ENCODE assay signal across 8 mouse cellular contexts in the genomic region with DNA sequence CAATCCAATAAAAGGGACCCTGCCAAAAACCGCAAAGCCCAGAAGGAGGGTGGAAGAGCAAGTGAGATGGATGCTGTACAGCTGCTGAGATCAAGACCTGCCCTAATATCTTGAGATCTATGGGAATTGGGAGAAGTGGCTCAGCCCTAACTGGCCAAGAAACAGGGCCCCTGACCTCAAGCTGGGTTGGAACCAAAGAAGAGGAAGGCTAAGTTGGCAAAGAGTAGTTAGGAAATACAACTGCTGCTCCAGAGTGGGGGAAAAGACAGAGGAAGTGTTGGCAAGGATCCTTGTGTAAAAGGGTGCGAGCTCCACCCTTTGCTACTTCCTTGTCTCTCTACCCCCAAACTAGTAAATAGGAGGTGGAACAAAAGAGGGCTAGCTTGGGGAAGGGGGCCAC. TPM values are rescaled to one million over a fixed set of nuclear protein-coding genes. Genes with fewer than 3 reads are reported as not detected.
DNase-seq lines count a peak whose midpoint lies in the region; ATAC-seq lines count a peak whose summit lies in the region.

No protein-coding gene starts in this region.

- peaks cover 6% of the 10 kb centered on the region for H3K36me3 ChIP-seq in neural tube, embryonic 11.5 days (ENCODE audit: control insufficient read depth, insufficient read depth, low read length)
- H3K36me3 ChIP-seq in intestine, embryonic 15.5 days: peaks cover 3% of the 10 kb centered on the region; the same call in 1 of the 2 replicates

- H3K9me3 ChIP-seq in neural tube, embryonic 11.5 days (ENCODE audit: control insufficient read depth, low read length): no peaks in the 10 kb centered on the region
- H3K9me3 ChIP-seq in intestine, embryonic 15.5 days: no peaks in the 10 kb centered on the region

- no peak for DNase-seq in neural tube, embryonic 11.5 days (ENCODE audit: low spot score)
- no peak for DNase-seq in neural tube, embryonic 10.5 days (ENCODE audit: extremely low spot score, low spot score)
- DNase-seq in lung, postnatal 10 days: peak; percentile 59
- DNase-seq in cerebellum, adult 9-10 months: no peak
- DNase-seq in retina, postnatal 1 day: no peak
- DNase-seq in adrenal gland, postnatal 25 days: no peak

- no peaks in the 10 kb centered on the region for H3K4me1 ChIP-seq in neural tube, embryonic 11.5 days (ENCODE audit: control insufficient read depth, insufficient read depth, low read length)
- H3K4me1 ChIP-seq in intestine, embryonic 15.5 days (replicated peaks): no peaks in the 10 kb centered on the region

- H3K27ac ChIP-seq in neural tube, embryonic 11.5 days (ENCODE audit: low read depth, low read length): no peak overlapping the region
- H3K27ac ChIP-seq in intestine, embryonic 15.5 days: no peak overlapping the region

- H3K9ac ChIP-seq in neural tube, embryonic 11.5 days (ENCODE audit: low read length): no peak overlapping the region
- H3K9ac ChIP-seq in intestine, embryonic 15.5 days: 0 out of 2 replicates have a peak overlapping the region, but pooled peaks have one; percentile 10

- H3K4me3 ChIP-seq in neural tube, embryonic 11.5 days (ENCODE audit: low read depth, low read length): no peak overlapping the region
- peak overlapping the region; percentile 49 for H3K4me3 ChIP-seq in intestine, embryonic 15.5 days (replicated peaks)

- WGBS in neural tube, embryonic 11.5 days: 88% methylated on average over 2 of the region's 2 CpGs
- WGBS in intestine, embryonic 15.5 days: 78% methylated on average over 2 of the region's 2 CpGs

- ATAC-seq in neural tube, embryonic 11.5 days (ENCODE audit: insufficient read depth, low FRiP score, low TSS enrichment): no peak
- ATAC-seq in intestine, embryonic 15.5 days: no peak
- no peak for ATAC-seq in inflammation-experienced regulatory T-cells, adult 6 months

- no peaks in the 10 kb centered on the region for H3K27me3 ChIP-seq in neural tube, embryonic 11.5 days (ENCODE audit: control insufficient read depth, insufficient read depth, low read length)
- no peaks in the 10 kb centered on the region for H3K27me3 ChIP-seq in intestine, embryonic 15.5 days (replicated peaks)

- peak overlapping the region; percentile 38 for H3K4me2 ChIP-seq in neural tube, embryonic 11.5 days (ENCODE audit: low read depth)
- peak overlapping the region; percentile 55 for H3K4me2 ChIP-seq in intestine, embryonic 15.5 days (replicated peaks)

RNA-seq across cellular contexts. Expression of a gene that starts 6.2 kb away (rescaled TPM):
- 243 and 246 TPM in 2 replicates for polyA plus RNA-seq in neural tube, embryonic 11.5 days (2014; fragmentation: Nextera tagmentation; extraction: Ambion mirVana)
- polyA plus RNA-seq in intestine, embryonic 15.5 days (2015; fragmentation: Nextera tagmentation; extraction: Ambion mirVana): 274 and 316 TPM in 2 replicates
- polyA plus RNA-seq in inflammation-experienced regulatory T-cells, adult 6 months (2017; shearing (Covaris generic)): 100 to 1,000 TPM; 222 to 338 (median 279) TPM
- total RNA-seq in adrenal gland, postnatal 25 days (2021): 138 and 183 TPM in 2 replicates

RNA-seq across cellular contexts. Expression of a gene that starts 11.1 kb away (rescaled TPM):
- polyA plus RNA-seq in neural tube, embryonic 11.5 days (2014; fragmentation: Nextera tagmentation; extraction: Ambion mirVana): 24.0 and 31.9 TPM in 2 replicates
- 21.7 and 25.7 TPM in 2 replicates for polyA plus RNA-seq in intestine, embryonic 15.5 days (2015; fragmentation: Nextera tagmentation; extraction: Ambion mirVana)
- 10 to 100 TPM; 22.4 to 91.9 (median 32.8) TPM for polyA plus RNA-seq in inflammation-experienced regulatory T-cells, adult 6 months (2017; shearing (Covaris generic))
- total RNA-seq in adrenal gland, postnatal 25 days (2021): 38.8 and 53.8 TPM in 2 replicates

RNA-seq across cellular contexts. Expression of a gene that starts 27.2 kb away (rescaled TPM):
- 741 and 756 TPM in 2 replicates for polyA plus RNA-seq in neural tube, embryonic 11.5 days (2014; fragmentation: Nextera tagmentation; extraction: Ambion mirVana)
- polyA plus RNA-seq in intestine, embryonic 15.5 days (2015; fragmentation: Nextera tagmentation; extraction: Ambion mirVana): 818 and 879 TPM in 2 replicates
- 1,000 to 10,000 TPM in 1 of 3 experiments, 100 to 1,000 TPM in 2; 478 to 1,649 (median 679) TPM for polyA plus RNA-seq in inflammation-experienced regulatory T-cells, adult 6 months (2017; shearing (Covaris generic))
- 164 and 380 TPM in 2 replicates for total RNA-seq in adrenal gland, postnatal 25 days (2021)

RNA-seq across cellular contexts. Expression of a gene that starts 38.3 kb away (rescaled TPM):
- 56.1 and 58.5 TPM in 2 replicates for polyA plus RNA-seq in neural tube, embryonic 11.5 days (2014; fragmentation: Nextera tagmentation; extraction: Ambion mirVana)
- 74.9 and 81.1 TPM in 2 replicates for polyA plus RNA-seq in intestine, embryonic 15.5 days (2015; fragmentation: Nextera tagmentation; extraction: Ambion mirVana)
- polyA plus RNA-seq in inflammation-experienced regulatory T-cells, adult 6 months (2017; shearing (Covaris generic)): 10 to 100 TPM; 28.8 to 66.0 (median 58.8) TPM
- total RNA-seq in adrenal gland, postnatal 25 days (2021): 75.4 and 94.9 TPM in 2 replicates

RNA-seq across cellular contexts. Expression of a gene that starts 38.7 kb away (rescaled TPM):
- 4.6 and 6.2 TPM in 2 replicates for polyA plus RNA-seq in neural tube, embryonic 11.5 days (2014; fragmentation: Nextera tagmentation; extraction: Ambion mirVana)
- 11.0 TPM in 2 replicates for polyA plus RNA-seq in intestine, embryonic 15.5 days (2015; fragmentation: Nextera tagmentation; extraction: Ambion mirVana)
- 10 to 100 TPM; 17.0 to 35.0 (median 23.7) TPM for polyA plus RNA-seq in inflammation-experienced regulatory T-cells, adult 6 months (2017; shearing (Covaris generic))
- 17.8 and 20.3 TPM in 2 replicates for total RNA-seq in adrenal gland, postnatal 25 days (2021)
